Mouse (Mus musculus) left cerebral cortex, postnatal 36 days (tissue): ENCODE measurements at regions not wholly inside any gene's neighbourhood (a gene's known extent, or its start where the extent isn't known, plus 50 kb on each side); places are given as distances from the start of the nearest gene placed in this dataset.

ENCODE experiments used
- DNase-seq, 2 experiments: peaks; one replicate each; pipeline ENCODE4 v3.0.0; 2021 to 2022; ENCODE audit warnings: low spot score in 2 of 2, mixed read lengths in 1 of 2
- intact Hi-C: fragments of 180-260 bp; cut with DNase I; formaldehyde crosslinking; loops from one replicate; pipeline ENCODE4 v1.15.1; 2025

- no peak for DNase-seq
- intact Hi-C loops = no loop called here
These were observed 62.1 kb downstream of the Tuba3b start for GRCm38 (mm10) chr6:145677475-145678325.

DNA sequence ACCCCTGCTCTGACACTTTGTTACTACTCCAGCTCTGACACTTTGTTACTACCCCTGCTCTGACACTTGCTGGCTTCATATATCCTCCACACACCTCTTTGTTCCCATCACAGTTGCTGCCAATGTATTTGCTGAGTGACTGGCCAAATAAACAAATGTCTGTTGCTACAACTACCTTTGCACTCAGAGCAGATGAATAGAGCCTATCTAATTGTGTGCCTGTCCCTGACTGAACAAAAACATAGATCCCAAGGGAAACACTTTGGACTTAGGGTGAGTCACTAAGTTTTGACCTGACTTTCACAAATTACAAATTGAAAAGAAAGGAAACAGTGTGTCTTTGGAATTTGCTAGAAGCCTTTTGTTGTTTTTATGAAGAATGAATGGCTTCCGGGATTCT, 64.0 kb downstream of the Tuba3b start:
- no peak for DNase-seq

GRCm38 (mm10) chr6:145687073-145687472, 59.5 kb upstream of the Rassf8 start:
- intact Hi-C loops = loop anchor here (5.0 kb wide), 1 partner anchor 60 kb away; the partner anchor contains the start of gene Rassf8
- DNase-seq = no peak

More for the DNA sequence above, 64.0 kb downstream of the Tuba3b start:
- intact Hi-C loops = no loop called here

GRCm38 (mm10) chr6:145691680-145692079, 54.9 kb upstream of the Rassf8 start:
- no peak for DNase-seq
- intact Hi-C loops = no loop called here

DNA sequence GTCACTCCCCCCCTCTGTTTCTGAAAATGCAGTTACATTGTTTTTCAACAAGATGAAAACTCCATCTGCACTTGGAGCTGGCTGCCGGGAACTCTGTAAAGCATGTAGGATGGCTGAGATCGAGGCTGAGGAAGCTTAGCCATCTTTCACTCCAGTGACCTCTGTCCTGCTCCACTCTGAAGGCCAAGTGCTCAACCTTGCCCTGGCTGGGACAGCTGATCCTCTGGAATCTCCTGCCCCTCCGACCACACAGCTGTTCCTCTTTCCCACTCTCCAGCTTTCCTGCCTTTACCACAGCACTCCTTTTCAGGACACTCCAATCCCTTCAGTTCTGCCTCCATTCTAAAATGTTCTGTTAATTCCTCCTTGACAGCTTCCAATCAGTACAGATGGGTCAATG, 51.7 kb upstream of the Rassf8 start:
- no peak for DNase-seq

More for the DNA sequence above, 51.7 kb upstream of the Rassf8 start:
- intact Hi-C loops = no loop called here
